Mouse (Mus musculus) heart, embryonic 16.5 days (tissue): Measurements from ENCODE around the gene Nr2f1. TPM values are rescaled to one million over a fixed set of nuclear protein-coding genes. Genes with fewer than 3 reads are reported as not detected.

ENCODE experiments used
- ATAC-seq: fragments of 200-750 bp; cut with Nextera tagmentation; replicated peaks from 2 replicates; pipeline ENCODE4 v1.8.0; 2017; ENCODE audit warnings: moderate number of reproducible peaks; ENCODE audit not compliant: insufficient read depth, low FRiP score; ENCODE audit errors: extremely low read depth
- H3K27ac ChIP-seq: fragments of 300-500 bp; sonication (generic); 2 replicates; pipeline ENCODE4 v1.5.1; 2014; ENCODE audit warnings: mild to moderate bottlenecking, low read length, control low read depth, moderate library complexity
- H3K27me3 ChIP-seq: fragments of 300-500 bp; sonication (generic); 2 replicates; pipeline ENCODE4 v1.6.1; 2014; ENCODE audit warnings: low read length, mixed read lengths; ENCODE audit not compliant: control insufficient read depth, insufficient read depth
- H3K36me3 ChIP-seq: fragments of 300-500 bp; sonication (generic); 2 replicates; pipeline ENCODE4 v1.6.1; 2014; ENCODE audit not compliant: control insufficient read depth, insufficient read depth
- H3K4me1 ChIP-seq: fragments of 300-500 bp; sonication (generic); 2 replicates; pipeline ENCODE4 v1.6.1; 2014; ENCODE audit warnings: low read length, mixed read lengths; ENCODE audit not compliant: control insufficient read depth, insufficient read depth
- H3K4me2 ChIP-seq: fragments of 300-500 bp; sonication (generic); 2 replicates; pipeline ENCODE4 v1.6.1; 2014; ENCODE audit warnings: low read depth, mild to moderate bottlenecking, control low read depth, low read length
- H3K4me3 ChIP-seq: fragments of 300-500 bp; sonication (generic); 2 replicates; pipeline ENCODE4 v1.5.1; 2014; ENCODE audit warnings: mild to moderate bottlenecking, control low read depth, low read length
- H3K9ac ChIP-seq: fragments of 300-500 bp; sonication (generic); 2 replicates; pipeline ENCODE4 v1.6.1; 2014; ENCODE audit warnings: low read length, control low read depth
- H3K9me3 ChIP-seq: fragments of 300-500 bp; sonication (generic); replicated peaks from 2 replicates; pipeline ENCODE4 v1.6.1; 2016; ENCODE audit warnings: low read length; ENCODE audit not compliant: control insufficient read depth
- WGBS: fragments of 180-500 bp; shearing (Covaris S2); extraction: QIAGEN DNeasy Blood & Tissue Kit; methylation state at CpG from one replicate; pipeline ENCODE4 v1.1.7; 2014; 5-methylcytosine and 5-hydroxymethylcytosine counted together
- polyA plus RNA-seq: library from polyadenylated mRNA; unstranded; fragments of >200 nt; fragmentation: Nextera tagmentation; extraction: Ambion mirVana; gene quantifications from 2 replicates; pipeline ENCODE4 v1.2.1, GENCODE M21; 2015

The Nr2f1 gene
- polyA plus RNA-seq, 1 experiment from 2014 or later = 2.3 TPM

GRCm38 (mm10) chr13:78162149-78162548 lies 37.4 kb downstream of the Nr2f1 start:
- no peak overlapping the region for H3K9ac ChIP-seq
- ATAC-seq = no peak

GRCm38 (mm10) chr13:78157465-78157864 lies 42.1 kb downstream of the Nr2f1 start:
- Histone ChIP-seq H3K4me1 (no peaks in the 10 kb centered on the region), H3K9me3 (no peaks in the 10 kb centered on the region), H3K27me3 (no peaks in the 10 kb centered on the region), H3K36me3 (no peaks in the 10 kb centered on the region), H3K27ac (no peak overlapping the region), H3K4me2 (no peak overlapping the region), H3K9ac (no peak overlapping the region), H3K4me3 (no peak overlapping the region)
- no peak for ATAC-seq
- 89% methylated on average over 5 of the region's 5 CpGs for WGBS

More at GRCm38 (mm10) chr13:78162149-78162548, 37.4 kb downstream of the Nr2f1 start:
- peaks cover 5% of the 10 kb centered on the region for H3K4me1 ChIP-seq
- H3K9me3 ChIP-seq = no peaks in the 10 kb centered on the region
- H3K27ac ChIP-seq = no peak overlapping the region
- H3K4me2 ChIP-seq = no peak overlapping the region
- no peak overlapping the region for H3K4me3 ChIP-seq
- WGBS = 60% methylated on average over 2 of the region's 2 CpGs
- H3K36me3 ChIP-seq = no peaks in the 10 kb centered on the region
- H3K27me3 ChIP-seq = peaks cover 8% of the 10 kb centered on the region

Other genes with a start within 250 kb of the Nr2f1 start
- gene Pou5f2, start 174.9 kb downstream of the Nr2f1 start, polyA plus RNA-seq = 0.75 and 1.1 TPM in 2 replicates